Mouse (Mus musculus) olfactory bulb, adult 2 months (tissue): ENCODE results near the gene Gucd1. TPM values are rescaled to one million over a fixed set of nuclear protein-coding genes. Genes with fewer than 3 reads are reported as not detected.
"Not testable (repeated sequence)": the region's sequence is repeated elsewhere in the genome, so short reads cannot be mapped to it uniquely, and the experiment has no call there.

ENCODE experiments used
- H3K27ac ChIP-seq: fragments of 200-500 bp; 2 replicates; pipeline ENCODE4 v1.5.1; 2012; ENCODE audit warnings: low read depth, low read length; ENCODE audit not compliant: insufficient read depth
- H3K4me1 ChIP-seq: fragments of 200-500 bp; 2 replicates; pipeline ENCODE4 v1.6.1; 2012; ENCODE audit warnings: low read length; ENCODE audit not compliant: control insufficient read depth, insufficient read depth
- H3K4me3 ChIP-seq: fragments of 200-500 bp; 2 replicates; pipeline ENCODE4 v1.5.1; 2012; ENCODE audit warnings: mild to moderate bottlenecking, low read depth, low read length, moderate library complexity; ENCODE audit not compliant: insufficient read depth
- CTCF ChIP-seq: fragments of 200-500 bp; IDR thresholded peaks from 2 replicates; pipeline ENCODE4 v1.5.1; 2012; ENCODE audit warnings: low read depth, mild to moderate bottlenecking, low read length, moderate library complexity; ENCODE audit not compliant: insufficient read depth
- POLR2A ChIP-seq: fragments of 200-500 bp; IDR thresholded peaks from 2 replicates; pipeline ENCODE4 v1.6.1; 2012; ENCODE audit warnings: mild to moderate bottlenecking, low read depth, low read length, moderate library complexity; ENCODE audit not compliant: insufficient read depth
- WGBS: fragments of 180-500 bp; shearing (Covaris S2); methylation state at CpG from one replicate; pipeline ENCODE4 v1.1.7; 2018; 5-methylcytosine and 5-hydroxymethylcytosine counted together
- polyA plus RNA-seq: library from polyadenylated mRNA; stranded (reverse); fragments of >200 nt; gene quantifications from 2 replicates; pipeline ENCODE4 v1.2.4, GENCODE M21; 2012; ENCODE audit warnings: low replicate concordance; ENCODE audit not compliant: missing spikeins, insufficient read depth, insufficient read length

Gucd1 gene
- polyA plus RNA-seq, 1 experiment = not detected

GRCm38 (mm10) chr10:75549886-75550285, 32.1 kb upstream of the Gucd1 start:
- Histone ChIP-seq H3K4me3 (no peak overlapping the region), H3K4me1 (peaks cover 14% of the 10 kb centered on the region), H3K27ac (no peak overlapping the region)
- 64% methylated on average over 7 of the region's 7 CpGs for WGBS
- TF ChIP-seq POLR2A (no peak), CTCF (no peak)

- 30% methylated on average over 14 of the region's 14 CpGs for WGBS
- H3K4me1 ChIP-seq = peaks cover 7% of the 10 kb centered on the region; the same call in 1 of the 2 replicates
- no peak overlapping the region for H3K4me3 ChIP-seq
- TF ChIP-seq CTCF = no peak
- TF ChIP-seq POLR2A = no peak
- no peak overlapping the region for H3K27ac ChIP-seq
Measured at GRCm38 (mm10) chr10:75548486-75548885, 30.7 kb upstream of the Gucd1 start.

- TF ChIP-seq POLR2A (no peak), CTCF (no peak)
- 52% methylated on average over 7 of the region's 7 CpGs for WGBS
- H3K27ac ChIP-seq = no peak overlapping the region
- H3K4me3 ChIP-seq = no peak overlapping the region
- H3K4me1 ChIP-seq = peaks cover 7% of the 10 kb centered on the region; the same call in 1 of the 2 replicates
Measured at GRCm38 (mm10) chr10:75547901-75548300, 30.1 kb upstream of the Gucd1 start.

- TF ChIP-seq POLR2A (no peak), CTCF (no peak)
- Histone ChIP-seq H3K27ac (no peak overlapping the region), H3K4me3 (no peak overlapping the region), H3K4me1 (no peaks in the 10 kb centered on the region)
- 90% methylated on average over 5 of the region's 5 CpGs for WGBS
Measured at GRCm38 (mm10) chr10:75536123-75536522, 18.4 kb upstream of the Gucd1 start.

GRCm38 (mm10) chr10:75535423-75535822, 17.7 kb upstream of the Gucd1 start:
- TF ChIP-seq POLR2A (no peak), CTCF (no peak)
- WGBS = 63% methylated on average over 2 of the region's 2 CpGs
- Histone ChIP-seq H3K27ac (no peak overlapping the region), H3K4me3 (no peak overlapping the region), H3K4me1 (no peaks in the 10 kb centered on the region)

GRCm38 (mm10) chr10:75534934-75535333, 17.2 kb upstream of the Gucd1 start:
- Histone ChIP-seq H3K27ac (no peak overlapping the region), H3K4me1 (no peaks in the 10 kb centered on the region), H3K4me3 (no peak overlapping the region)
- WGBS = 61% methylated on average over 8 of the region's 8 CpGs
- TF ChIP-seq POLR2A (no peak), CTCF (no peak)

- no peaks in the 10 kb centered on the region for H3K4me1 ChIP-seq
- 88% methylated on average over 8 of the region's 8 CpGs for WGBS
- no peak for TF ChIP-seq POLR2A
- TF ChIP-seq CTCF = no peak
- no peak overlapping the region for H3K27ac ChIP-seq
- H3K4me3 ChIP-seq = no peak overlapping the region
Measured at GRCm38 (mm10) chr10:75534216-75534615, 16.4 kb upstream of the Gucd1 start.

- no peaks in the 10 kb centered on the region for H3K4me1 ChIP-seq
- no peak overlapping the region for H3K27ac ChIP-seq
- TF ChIP-seq POLR2A (no peak), CTCF (no peak)
- H3K4me3 ChIP-seq = no peak overlapping the region
- WGBS = 88% methylated on average over 9 of the region's 9 CpGs
Measured at GRCm38 (mm10) chr10:75531532-75532090, 13.8 kb upstream of the Gucd1 start.

GRCm38 (mm10) chr10:75530322-75530721, 12.6 kb upstream of the Gucd1 start:
- Histone ChIP-seq H3K4me1 (no peaks in the 10 kb centered on the region), H3K4me3 (no peak overlapping the region), H3K27ac (no peak overlapping the region)
- 83% methylated on average over 2 of the region's 2 CpGs for WGBS
- TF ChIP-seq POLR2A (no peak), CTCF (no peak)

GRCm38 (mm10) chr10:75525450-75525849, 7.7 kb upstream of the Gucd1 start:
- not testable (repeated sequence) for H3K4me1 ChIP-seq, H3K4me3 ChIP-seq, H3K27ac ChIP-seq
- 86% methylated on average over 9 of the region's 9 CpGs for WGBS
